Mouse (Mus musculus) intestine, embryonic 15.5 days (tissue): Measurements from ENCODE around the gene 1700022I11Rik. TPM values are rescaled to one million over a fixed set of nuclear protein-coding genes. Genes with fewer than 3 reads are reported as not detected.

ENCODE experiments used
- ATAC-seq: fragments of 200-750 bp; cut with Nextera tagmentation; 2 replicates; pipeline ENCODE4 v1.8.0; 2017; ENCODE audit warnings: moderate TSS enrichment, moderate library complexity
- H3K27ac ChIP-seq: fragments of 300-500 bp; sonication (generic); 2 replicates; pipeline ENCODE4 v1.5.1; 2015; ENCODE audit warnings: mild to moderate bottlenecking, inconsistent platforms
- H3K27me3 ChIP-seq: fragments of 300-500 bp; sonication (generic); replicated peaks from 2 replicates; pipeline ENCODE4 v1.6.1; 2015; ENCODE audit warnings: inconsistent platforms
- H3K36me3 ChIP-seq: fragments of 300-500 bp; sonication (generic); 2 replicates; pipeline ENCODE4 v1.6.1; 2015; ENCODE audit warnings: inconsistent platforms
- H3K4me1 ChIP-seq: fragments of 300-500 bp; sonication (generic); replicated peaks from 2 replicates; pipeline ENCODE4 v1.6.1; 2015; ENCODE audit warnings: inconsistent platforms
- H3K4me2 ChIP-seq: fragments of 300-500 bp; sonication (generic); replicated peaks from 2 replicates; pipeline ENCODE4 v1.6.1; 2015; ENCODE audit warnings: mild to moderate bottlenecking, inconsistent platforms
- H3K4me3 ChIP-seq: fragments of 300-500 bp; sonication (generic); replicated peaks from 2 replicates; pipeline ENCODE4 v1.5.1; 2015; ENCODE audit warnings: inconsistent platforms
- H3K9ac ChIP-seq: fragments of 300-500 bp; sonication (generic); 2 replicates; pipeline ENCODE4 v1.6.1; 2015; ENCODE audit warnings: inconsistent platforms
- H3K9me3 ChIP-seq: fragments of 300-500 bp; sonication (generic); 2 replicates; pipeline ENCODE4 v1.6.1; 2016; ENCODE audit warnings: inconsistent platforms
- WGBS: fragments of 180-500 bp; shearing (Covaris S2); methylation state at CpG from one replicate; pipeline ENCODE4 v1.1.7; 2015; 5-methylcytosine and 5-hydroxymethylcytosine counted together
- polyA plus RNA-seq: library from polyadenylated mRNA; unstranded; fragments of >200 nt; fragmentation: Nextera tagmentation; extraction: Ambion mirVana; gene quantifications from 2 replicates; pipeline ENCODE4 v1.2.1, GENCODE M21; 2015

The 1700022I11Rik gene
- polyA plus RNA-seq = 0.28 and 0.33 TPM in 2 replicates

DNA sequence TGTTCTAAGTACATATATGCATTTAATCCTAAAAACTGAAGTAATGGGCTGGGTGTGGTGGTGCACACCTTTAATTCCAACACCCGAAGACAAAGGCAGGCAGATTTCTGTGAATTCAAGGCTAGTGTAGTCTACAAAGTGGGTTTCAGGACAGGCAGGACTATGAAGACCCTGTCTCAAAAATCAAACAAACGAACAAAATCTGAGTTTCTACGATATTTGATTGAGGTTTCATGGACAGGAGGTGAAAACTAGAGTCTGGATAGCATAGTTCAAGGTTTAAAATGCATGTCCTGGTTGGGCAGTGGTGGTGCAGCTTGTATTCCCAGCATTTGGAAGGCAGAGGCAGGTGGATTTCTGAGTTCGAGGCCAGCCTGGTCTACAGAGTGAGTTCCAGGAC lies at the start of gene 1700022I11Rik:
Gene 1700022I11Rik (plus strand): TSS at position 301 of the 400 bp plus-strand sequence.
- ATAC-seq = no peak
- no peak within 1 kb of the TSS for H3K4me2 ChIP-seq
- H3K9ac ChIP-seq = no peak within 1 kb of the TSS
- no peaks in the 10 kb centered on the region for H3K36me3 ChIP-seq
- no peaks in the 10 kb centered on the region for H3K9me3 ChIP-seq
- WGBS = 88% methylated on average over 4 of the region's 4 CpGs
- H3K27ac ChIP-seq = no peak within 1 kb of the TSS
- H3K4me3 ChIP-seq = no peak within 1 kb of the TSS
- no peaks in the 10 kb centered on the region for H3K27me3 ChIP-seq
- H3K4me1 ChIP-seq = no peaks in the 10 kb centered on the region

DNA sequence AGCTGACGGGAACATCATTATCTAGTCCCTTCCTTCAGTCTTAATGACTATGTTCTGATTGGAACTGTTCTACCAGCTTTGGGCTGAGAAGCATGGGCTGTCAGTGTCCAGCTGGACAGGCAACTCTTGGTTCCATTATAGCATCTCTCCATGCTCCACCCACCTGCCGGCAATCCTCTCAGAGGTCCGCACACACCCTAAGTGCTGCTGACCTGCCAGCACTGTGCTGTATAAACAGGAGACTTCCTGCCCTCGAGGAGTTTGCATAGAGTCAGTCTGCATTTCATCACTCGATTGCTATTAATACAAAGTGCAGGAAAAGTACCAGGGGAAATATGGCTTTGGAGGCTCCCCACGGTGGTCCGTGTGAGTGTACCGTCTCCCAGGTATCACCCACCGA lies 48.7 kb upstream of the 1700022I11Rik start:
- no peaks in the 10 kb centered on the region for H3K9me3 ChIP-seq
- H3K27ac ChIP-seq = no peak overlapping the region
- ATAC-seq = no peak
- H3K27me3 ChIP-seq = peaks cover 31% of the 10 kb centered on the region
- peaks cover 3% of the 10 kb centered on the region for H3K4me1 ChIP-seq
- WGBS = 48% methylated on average over 9 of the region's 9 CpGs
- H3K36me3 ChIP-seq = no peaks in the 10 kb centered on the region
- H3K4me2 ChIP-seq = no peak overlapping the region
- H3K4me3 ChIP-seq = no peak overlapping the region
- H3K9ac ChIP-seq = no peak overlapping the region

DNA sequence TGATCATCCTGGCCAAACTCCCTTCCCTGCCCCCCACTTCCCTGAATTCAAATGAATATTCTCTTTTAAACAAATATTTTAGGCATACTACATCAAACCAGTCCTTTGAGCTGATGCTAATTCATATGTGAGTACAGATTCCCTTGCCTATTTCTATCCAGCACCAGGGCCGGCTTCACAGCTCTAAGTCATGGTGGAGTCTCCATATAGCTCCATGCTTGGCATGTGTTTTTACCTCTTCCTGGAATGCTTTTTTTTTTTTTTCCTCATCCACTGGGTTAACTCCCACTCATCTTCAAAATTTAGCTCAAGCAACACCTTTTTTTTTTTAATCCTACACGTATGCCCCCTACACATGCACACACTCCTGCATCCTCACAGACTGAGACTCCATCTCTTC lies 47.9 kb upstream of the 1700022I11Rik start:
- Histone ChIP-seq H3K36me3 (no peaks in the 10 kb centered on the region), H3K9ac (no peak overlapping the region), H3K27me3 (peaks cover 24% of the 10 kb centered on the region), H3K4me2 (no peak overlapping the region), H3K4me3 (no peak overlapping the region), H3K27ac (no peak overlapping the region), H3K4me1 (peaks cover 3% of the 10 kb centered on the region), H3K9me3 (no peaks in the 10 kb centered on the region)
- no peak for ATAC-seq
- 69% methylated on average over 2 of the region's 2 CpGs for WGBS

DNA sequence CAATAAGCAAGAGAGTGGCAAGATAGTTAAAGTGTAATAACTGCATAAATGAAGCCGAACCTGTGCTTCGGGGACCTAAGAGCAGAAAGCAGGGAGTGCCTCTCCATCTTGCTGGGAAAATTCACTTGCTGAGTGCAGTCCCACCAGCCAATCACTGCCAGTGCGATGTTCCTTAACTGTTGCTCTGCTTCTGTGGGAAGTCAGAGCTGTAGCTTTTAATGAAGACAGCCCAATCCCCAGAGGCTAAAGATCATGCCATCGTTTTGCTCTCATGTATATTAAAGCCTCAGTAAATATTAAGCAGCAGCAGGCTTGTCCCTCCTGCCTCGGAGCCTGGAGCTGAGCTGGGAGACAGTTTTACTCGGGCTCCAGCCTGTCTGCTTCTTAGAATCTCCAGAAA lies 47.3 kb upstream of the 1700022I11Rik start:
- H3K4me3 ChIP-seq = no peak overlapping the region
- no peak overlapping the region for H3K4me2 ChIP-seq
- WGBS = 54% methylated on average over 6 of the region's 6 CpGs
- no peak overlapping the region for H3K9ac ChIP-seq
- no peak for ATAC-seq
- no peaks in the 10 kb centered on the region for H3K9me3 ChIP-seq
- H3K36me3 ChIP-seq = no peaks in the 10 kb centered on the region
- H3K27ac ChIP-seq = no peak overlapping the region
- H3K4me1 ChIP-seq = peaks cover 3% of the 10 kb centered on the region
- H3K27me3 ChIP-seq = peaks cover 19% of the 10 kb centered on the region

DNA sequence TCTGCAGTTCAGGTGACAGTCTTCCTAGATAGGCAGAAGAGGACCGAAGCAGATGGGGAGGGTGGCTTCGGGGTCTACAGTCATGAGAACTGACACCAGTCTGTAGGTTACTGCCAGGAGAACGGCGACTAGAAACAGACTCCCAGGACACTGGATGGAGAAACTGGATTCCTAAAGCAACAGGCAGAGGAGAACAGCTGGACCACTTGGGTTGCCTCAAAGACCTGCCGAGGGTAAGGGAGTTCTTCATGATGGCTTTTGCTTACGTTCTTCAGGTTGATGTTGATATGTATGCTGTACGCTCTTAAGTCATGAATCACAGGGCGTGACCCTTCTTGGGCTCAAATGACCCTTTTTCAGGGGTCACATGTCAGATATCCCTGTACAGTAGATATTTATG lies 46.9 kb upstream of the 1700022I11Rik start:
- Histone ChIP-seq H3K4me1 (peaks cover under 1% of the 10 kb centered on the region), H3K4me2 (no peak overlapping the region), H3K9me3 (no peaks in the 10 kb centered on the region), H3K4me3 (no peak overlapping the region), H3K36me3 (no peaks in the 10 kb centered on the region), H3K27me3 (peaks cover 16% of the 10 kb centered on the region), H3K27ac (no peak overlapping the region), H3K9ac (no peak overlapping the region)
- WGBS = 76% methylated on average over 8 of the region's 8 CpGs
- no peak for ATAC-seq

DNA sequence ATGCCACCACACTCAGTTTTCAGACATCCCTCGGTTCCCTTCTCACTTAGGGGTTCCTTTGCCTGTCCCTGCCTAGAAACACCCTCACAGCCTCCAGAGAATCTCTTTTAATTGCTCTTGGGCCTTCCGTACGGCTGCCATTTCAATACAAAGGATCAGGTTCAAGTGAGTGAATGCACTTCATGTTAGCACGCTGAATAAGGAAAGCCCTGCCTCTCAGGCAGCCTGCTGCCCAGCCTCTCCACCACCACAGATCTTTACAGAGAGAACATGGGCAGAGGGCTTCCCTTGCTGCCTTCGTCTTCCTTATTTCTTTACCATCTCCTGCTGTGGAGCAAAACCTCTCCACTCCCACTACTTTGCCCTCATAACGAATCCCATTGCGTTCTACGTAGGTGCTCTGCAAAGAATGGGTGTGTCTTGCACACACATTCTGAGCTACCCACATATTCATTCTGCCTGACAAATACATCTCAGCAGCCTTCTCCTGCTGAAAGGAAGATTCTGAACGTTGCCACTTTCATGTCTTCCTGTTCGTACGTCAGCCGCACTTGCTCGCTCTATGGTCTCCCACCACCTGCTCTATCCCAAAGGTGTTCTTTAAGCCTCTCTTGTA lies 45.2 kb upstream of the 1700022I11Rik start:
- Histone ChIP-seq H3K27ac (no peak overlapping the region), H3K36me3 (no peaks in the 10 kb centered on the region), H3K27me3 (0 out of 2 replicates have a peak, but pooled peaks cover 3% of the 10 kb centered on the region), H3K9me3 (no peaks in the 10 kb centered on the region), H3K4me1 (no peaks in the 10 kb centered on the region), H3K4me3 (no peak overlapping the region), H3K9ac (no peak overlapping the region), H3K4me2 (no peak overlapping the region)
- 80% methylated on average over 13 of the region's 13 CpGs for WGBS
- no peak for ATAC-seq

DNA sequence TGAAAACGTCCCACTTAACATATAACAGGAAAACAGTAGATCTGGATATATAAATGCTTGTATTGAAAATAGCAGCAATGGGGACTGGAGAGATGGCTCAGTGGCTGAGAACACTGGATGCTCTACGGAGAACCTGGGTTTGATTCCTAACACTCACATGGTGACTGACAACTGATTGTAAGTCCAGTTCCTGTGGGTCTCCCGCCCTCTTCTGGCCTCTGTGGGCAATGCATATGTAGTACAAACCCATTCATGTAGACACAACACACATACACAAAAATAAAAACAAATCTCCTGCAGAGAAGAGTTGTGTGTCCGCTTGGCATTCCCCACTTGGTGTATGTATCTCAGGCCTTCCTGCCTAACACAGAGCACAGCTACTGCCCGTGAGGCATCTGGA lies 41.2 kb upstream of the 1700022I11Rik start:
- Histone ChIP-seq H3K9me3 (no peaks in the 10 kb centered on the region), H3K9ac (no peak overlapping the region), H3K4me2 (no peak overlapping the region), H3K4me3 (no peak overlapping the region), H3K27ac (no peak overlapping the region), H3K4me1 (no peaks in the 10 kb centered on the region), H3K36me3 (no peaks in the 10 kb centered on the region), H3K27me3 (no peaks in the 10 kb centered on the region)
- ATAC-seq = no peak
- WGBS = 76% methylated on average over 5 of the region's 5 CpGs

DNA sequence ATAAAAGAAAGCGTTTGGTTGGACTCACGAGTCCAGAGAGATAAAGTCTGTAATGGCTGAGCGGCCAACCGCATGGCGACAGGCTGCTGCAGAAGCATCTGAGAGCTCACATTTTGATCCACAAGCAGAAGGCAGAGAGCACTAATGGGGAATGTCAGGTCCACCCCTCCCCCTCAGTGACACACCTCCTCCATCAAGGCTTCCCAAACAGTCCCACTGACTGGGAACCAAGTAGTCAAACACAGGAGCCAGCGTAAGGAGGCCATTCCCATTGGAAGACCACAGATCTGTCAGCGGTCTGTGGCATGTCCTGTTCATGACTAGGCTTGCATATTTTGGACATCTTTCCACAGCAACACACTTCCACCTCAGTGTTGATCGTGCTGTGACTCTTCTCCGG lies 40.5 kb upstream of the 1700022I11Rik start:
- H3K4me2 ChIP-seq = no peak overlapping the region
- H3K4me1 ChIP-seq = 0 out of 2 replicates have a peak, but pooled peaks cover 3% of the 10 kb centered on the region
- no peak overlapping the region for H3K9ac ChIP-seq
- H3K27me3 ChIP-seq = no peaks in the 10 kb centered on the region
- H3K36me3 ChIP-seq = no peaks in the 10 kb centered on the region
- no peak overlapping the region for H3K27ac ChIP-seq
- WGBS = 87% methylated on average over 9 of the region's 9 CpGs
- H3K4me3 ChIP-seq = no peak overlapping the region
- no peaks in the 10 kb centered on the region for H3K9me3 ChIP-seq
- no peak for ATAC-seq

DNA sequence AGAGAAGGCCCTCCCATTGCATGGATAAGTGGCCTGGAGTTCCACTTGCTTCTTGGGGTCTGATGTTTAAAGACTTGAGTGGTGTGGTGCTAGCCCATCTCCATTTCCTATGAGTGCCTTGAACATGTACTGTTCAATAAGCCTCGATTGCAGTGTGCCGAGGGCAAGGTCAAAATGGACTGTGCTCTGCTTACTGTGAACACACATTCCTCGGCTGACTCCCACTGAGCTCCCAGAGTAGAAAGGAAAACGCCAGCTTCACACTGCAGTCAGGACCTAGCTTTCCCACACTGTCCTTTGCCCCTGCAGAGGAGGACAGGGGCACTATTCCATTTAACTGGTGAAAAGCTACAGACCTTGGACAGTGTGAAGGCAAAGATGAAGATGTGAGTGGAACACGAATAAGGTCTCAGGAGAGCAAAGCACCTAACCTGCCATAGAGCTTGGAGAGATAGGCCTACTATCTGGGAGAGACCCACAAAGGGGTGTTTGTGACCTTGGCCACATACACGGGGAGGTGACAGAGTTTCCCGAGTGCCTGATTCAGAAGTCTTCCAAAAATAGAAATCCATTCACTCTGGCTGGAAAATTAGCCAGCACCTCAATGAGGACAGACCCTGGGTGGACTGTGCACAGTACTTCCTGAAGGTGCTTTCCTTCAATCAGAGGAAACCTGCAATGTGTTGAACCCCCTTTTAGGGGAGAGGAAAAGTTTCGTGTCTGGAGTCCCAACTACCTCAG lies 37.0 kb upstream of the 1700022I11Rik start:
- no peak overlapping the region for H3K4me2 ChIP-seq
- no peak overlapping the region for H3K4me3 ChIP-seq
- no peak overlapping the region for H3K9ac ChIP-seq
- peaks cover 4% of the 10 kb centered on the region for H3K27me3 ChIP-seq
- WGBS = 67% methylated on average over 8 of the region's 8 CpGs
- no peak for ATAC-seq
- H3K9me3 ChIP-seq = no peaks in the 10 kb centered on the region
- 0 out of 2 replicates have a peak, but pooled peaks cover 3% of the 10 kb centered on the region for H3K4me1 ChIP-seq
- no peaks in the 10 kb centered on the region for H3K36me3 ChIP-seq
- no peak overlapping the region for H3K27ac ChIP-seq

DNA sequence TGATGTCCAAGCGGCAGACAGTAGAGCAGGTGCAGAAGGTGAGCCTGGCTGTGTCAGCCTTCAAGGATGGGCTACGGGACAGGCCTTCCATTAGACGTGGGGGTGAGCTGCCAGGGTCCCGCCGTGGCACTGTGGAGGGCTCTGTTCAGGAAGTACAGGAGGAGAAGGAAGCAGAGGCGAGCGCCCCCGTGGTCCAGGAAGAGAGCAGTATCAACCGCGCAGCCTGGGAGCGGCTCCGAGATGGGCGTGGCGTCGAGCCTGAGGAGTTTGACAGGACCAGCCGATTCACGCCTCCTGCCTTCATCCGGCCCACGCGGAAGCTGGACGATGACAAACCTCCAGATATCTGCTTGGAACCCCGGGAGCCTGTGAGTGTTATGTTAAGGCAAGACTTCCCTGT lies 35.8 kb upstream of the 1700022I11Rik start:
- H3K9me3 ChIP-seq = no peaks in the 10 kb centered on the region
- peaks cover 9% of the 10 kb centered on the region for H3K27me3 ChIP-seq
- H3K4me1 ChIP-seq = 0 out of 2 replicates have a peak, but pooled peaks cover 3% of the 10 kb centered on the region
- no peaks in the 10 kb centered on the region for H3K36me3 ChIP-seq
- no peak overlapping the region for H3K27ac ChIP-seq
- 0 out of 2 replicates have a peak overlapping the region, but pooled peaks have one; percentile 13 for H3K4me3 ChIP-seq
- H3K9ac ChIP-seq = no peak overlapping the region
- ATAC-seq = peak; percentile 84
- H3K4me2 ChIP-seq = peak overlapping the region; percentile 55
- 6% methylated on average over 22 of the region's 22 CpGs for WGBS

DNA sequence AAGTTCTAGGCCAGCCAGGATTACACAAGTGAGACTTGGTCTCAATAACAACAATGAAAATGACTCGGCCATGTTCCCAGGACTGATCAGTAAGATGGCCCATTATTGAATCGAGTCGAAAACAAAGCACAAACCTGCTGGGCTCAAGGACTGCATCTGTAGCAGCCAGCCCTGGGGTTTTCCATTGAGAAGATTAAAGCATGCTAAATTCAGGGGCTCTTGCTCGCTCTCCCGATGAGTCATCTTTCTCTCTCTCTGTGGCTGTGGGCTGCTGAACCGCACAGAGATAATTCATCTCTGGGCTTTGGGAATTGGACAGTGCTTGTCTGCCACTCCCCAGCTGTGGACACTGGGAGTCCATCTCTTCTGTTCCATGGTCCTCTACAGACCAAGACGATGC lies 28.0 kb upstream of the 1700022I11Rik start:
- peaks cover 15% of the 10 kb centered on the region for H3K27me3 ChIP-seq
- no peak overlapping the region for H3K27ac ChIP-seq
- 80% methylated on average over 7 of the region's 7 CpGs for WGBS
- no peak for ATAC-seq
- H3K4me2 ChIP-seq = no peak overlapping the region
- no peaks in the 10 kb centered on the region for H3K4me1 ChIP-seq
- no peaks in the 10 kb centered on the region for H3K9me3 ChIP-seq
- H3K36me3 ChIP-seq = no peaks in the 10 kb centered on the region
- no peak overlapping the region for H3K4me3 ChIP-seq
- no peak overlapping the region for H3K9ac ChIP-seq

DNA sequence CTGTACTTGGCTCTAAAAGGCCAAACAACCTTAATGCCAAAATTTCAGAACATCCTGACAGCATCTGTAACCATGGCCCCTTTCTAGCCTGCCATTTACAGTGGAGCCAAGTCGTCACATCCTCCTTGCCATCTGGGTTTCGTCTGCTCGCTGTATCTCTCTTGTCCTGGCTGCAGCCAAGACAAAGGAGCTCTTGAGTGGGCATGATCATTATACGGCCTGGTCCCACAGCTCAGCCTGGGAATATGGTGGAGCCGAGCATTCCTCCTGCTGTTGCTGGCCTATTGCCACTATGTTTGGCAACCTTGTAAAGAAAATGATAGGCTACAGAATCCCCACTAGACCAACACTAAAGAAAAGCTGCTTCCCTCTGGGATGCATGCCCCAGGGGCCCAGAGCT lies 26.1 kb upstream of the 1700022I11Rik start:
- ATAC-seq = no peak
- H3K9ac ChIP-seq = no peak overlapping the region
- no peaks in the 10 kb centered on the region for H3K4me1 ChIP-seq
- H3K36me3 ChIP-seq = no peaks in the 10 kb centered on the region
- H3K27ac ChIP-seq = no peak overlapping the region
- 68% methylated on average over 5 of the region's 5 CpGs for WGBS
- no peak overlapping the region for H3K4me2 ChIP-seq
- no peak overlapping the region for H3K4me3 ChIP-seq
- H3K27me3 ChIP-seq = peaks cover 25% of the 10 kb centered on the region; the same call in 1 of the 2 replicates
- H3K9me3 ChIP-seq = no peaks in the 10 kb centered on the region

DNA sequence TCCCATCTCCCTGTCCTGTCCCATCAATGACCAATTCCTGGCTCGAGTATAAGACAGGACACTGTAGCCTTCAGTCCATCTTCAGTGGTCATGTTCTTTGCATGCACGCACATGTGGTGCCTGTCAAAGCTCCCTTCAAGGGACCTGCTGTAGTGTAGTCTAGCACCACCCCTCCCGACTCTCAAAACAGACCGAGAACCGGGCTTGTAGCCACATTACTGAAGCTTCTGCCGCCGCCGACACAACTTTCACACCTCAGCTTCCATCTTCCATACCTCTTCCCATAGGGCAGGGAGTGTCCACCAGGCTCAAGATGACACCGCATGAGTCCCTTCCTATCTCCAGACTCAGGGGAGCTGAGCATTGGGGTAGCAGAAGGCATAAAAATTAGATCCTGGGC lies 25.2 kb upstream of the 1700022I11Rik start:
- no peak overlapping the region for H3K9ac ChIP-seq
- H3K36me3 ChIP-seq = no peaks in the 10 kb centered on the region
- H3K4me3 ChIP-seq = no peak overlapping the region
- 0 out of 2 replicates have a peak, but pooled peaks cover 3% of the 10 kb centered on the region for H3K4me1 ChIP-seq
- ATAC-seq = no peak
- H3K27me3 ChIP-seq = peaks cover 19% of the 10 kb centered on the region; the same call in 1 of the 2 replicates
- no peaks in the 10 kb centered on the region for H3K9me3 ChIP-seq
- H3K27ac ChIP-seq = no peak overlapping the region
- no peak overlapping the region for H3K4me2 ChIP-seq
- WGBS = 85% methylated on average over 9 of the region's 9 CpGs
